Mouse (Mus musculus): ENCODE data around the gene Hyal3.
"Not testable (repeated sequence)": the region's sequence is repeated elsewhere in the genome, so short reads cannot be mapped to it uniquely, and the experiment has no call there.

Gene Hyal3

GRCm38 (mm10) chr9:107571534-107572326, 8.9 kb upstream of the Hyal3 start:
- in situ Hi-C loops (cut with MboI), result no loop called here

DNA sequence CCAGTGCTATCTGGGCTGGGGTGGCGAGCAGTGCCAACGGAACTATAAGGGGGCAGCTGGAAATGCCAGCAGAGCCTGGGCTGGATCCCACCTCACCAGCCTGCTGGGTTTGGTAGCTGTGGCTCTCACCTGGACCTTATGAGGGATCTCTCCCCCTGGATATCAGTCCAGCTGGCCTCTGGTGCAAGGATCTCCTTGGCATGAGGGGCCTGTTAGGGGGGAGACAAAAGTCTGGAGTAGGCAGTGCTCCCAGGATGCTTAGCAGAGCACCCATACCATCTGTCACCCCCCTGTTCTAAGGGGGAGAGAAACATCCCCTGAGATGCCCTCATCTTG, 8.3 kb upstream of the Hyal3 start:
- in situ Hi-C loops (cut with MboI), result no loop called here

DNA sequence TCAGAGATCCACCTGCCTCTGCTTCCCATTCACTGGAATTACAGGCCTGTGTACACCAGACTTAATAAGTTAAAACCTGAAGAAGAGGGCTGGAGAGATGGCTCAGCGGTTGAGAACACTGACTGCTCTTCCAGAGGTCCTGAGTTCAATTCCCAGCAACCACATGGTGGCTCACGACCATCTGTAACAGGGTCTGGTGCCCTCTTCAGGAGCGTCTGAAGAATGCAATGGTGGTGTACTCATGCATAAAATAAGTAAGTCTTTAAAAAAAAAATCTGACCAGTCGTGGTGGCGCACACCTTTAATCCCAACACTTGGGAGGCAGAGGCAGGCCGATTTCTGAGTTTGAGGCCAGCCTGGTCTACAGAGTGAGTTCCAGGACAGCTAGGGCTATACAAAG, 6.8 kb upstream of the Hyal3 start:
- in situ Hi-C loops (cut with MboI), result not testable (repeated sequence)

DNA sequence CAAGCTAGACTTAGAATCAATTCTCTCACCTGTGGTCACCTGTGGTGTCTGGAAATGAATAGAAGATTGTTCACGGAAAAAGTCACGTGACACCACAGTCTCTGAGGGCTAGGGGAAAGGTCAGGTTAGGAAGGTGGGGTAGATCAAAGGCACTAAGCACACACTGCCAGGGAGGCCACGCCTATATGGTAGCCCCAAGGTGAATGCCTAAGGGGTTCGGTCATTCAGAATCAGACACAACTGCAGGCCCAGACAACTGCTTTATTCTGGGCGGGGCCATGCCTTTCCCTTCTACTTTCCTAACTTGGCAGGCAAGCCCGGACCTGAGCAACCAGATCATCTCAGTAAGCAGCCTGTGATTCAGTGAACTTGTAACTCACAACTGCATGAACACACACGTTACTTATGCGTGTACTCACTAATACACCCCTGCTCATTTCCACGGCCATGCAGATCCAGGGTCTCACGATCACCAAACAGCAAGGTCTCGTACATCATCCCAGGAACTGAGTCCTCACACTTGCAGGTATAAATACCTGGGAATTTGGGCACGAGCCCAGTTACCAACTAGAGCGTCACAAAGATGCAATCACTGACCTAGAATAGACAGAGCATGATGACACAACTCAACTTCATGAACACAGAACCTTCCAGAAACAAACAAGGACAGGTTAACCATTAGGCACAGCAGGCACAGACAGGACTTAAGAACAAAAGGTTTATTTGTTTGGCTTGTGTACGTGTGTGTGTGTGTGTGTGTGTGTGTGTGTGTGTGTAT, 4.8 kb upstream of the Hyal3 start:
- in situ Hi-C loops (cut with MboI), result no loop called here

DNA sequence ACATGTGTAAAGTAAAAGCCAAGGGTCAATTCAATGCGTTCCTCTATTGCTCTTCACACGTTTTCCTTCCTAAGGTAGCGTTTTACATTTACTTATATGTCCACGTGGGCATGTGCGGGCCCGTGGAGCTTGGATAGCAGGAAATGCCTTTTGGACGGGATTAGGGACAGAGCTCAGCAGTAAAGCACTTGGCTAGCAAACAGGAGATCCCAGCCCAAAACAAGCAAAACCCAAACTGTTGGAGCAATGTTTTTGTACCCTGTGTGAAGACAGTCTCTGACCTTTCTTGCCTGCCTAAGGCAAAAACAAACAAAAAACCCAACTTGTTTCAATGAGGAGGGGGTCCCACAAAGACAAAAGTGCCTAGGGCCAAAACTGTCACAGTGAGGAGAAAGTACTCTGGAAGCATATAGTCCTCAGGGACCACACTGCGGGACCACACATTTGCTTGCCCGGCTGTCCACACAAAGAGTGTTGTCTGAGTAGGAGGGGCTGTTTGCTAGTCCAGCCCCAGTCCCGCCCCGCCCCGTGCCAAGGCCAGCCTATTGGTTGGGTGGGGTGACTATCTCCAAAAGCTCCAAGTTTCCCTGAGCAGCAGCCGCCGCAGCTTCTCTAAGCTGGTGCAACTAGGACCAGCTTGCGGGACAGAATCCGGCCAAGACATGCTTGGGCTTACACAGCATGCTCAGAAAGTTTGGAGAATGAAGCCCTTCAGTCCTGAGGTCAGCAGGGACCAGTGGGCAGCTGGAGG, 4.1 kb upstream of the Hyal3 start, which contains the start of gene Hyal1:
Gene Hyal1 (plus strand): TSS at position 571 of the 751 bp plus-strand sequence.
- in situ Hi-C loops (cut with MboI), result no loop called here

DNA sequence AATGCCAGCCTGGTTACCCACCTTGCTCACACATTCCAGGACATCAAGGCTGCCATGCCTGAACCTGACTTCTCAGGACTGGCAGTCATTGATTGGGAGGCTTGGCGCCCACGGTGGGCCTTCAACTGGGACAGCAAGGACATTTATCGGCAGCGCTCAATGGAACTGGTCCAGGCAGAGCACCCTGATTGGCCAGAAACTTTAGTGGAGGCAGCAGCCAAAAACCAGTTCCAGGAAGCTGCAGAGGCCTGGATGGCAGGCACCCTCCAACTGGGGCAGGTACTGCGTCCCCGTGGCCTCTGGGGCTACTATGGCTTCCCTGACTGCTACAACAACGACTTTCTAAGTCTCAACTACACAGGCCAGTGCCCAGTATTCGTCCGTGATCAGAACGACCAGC, 2.7 kb upstream of the Hyal3 start:
- in situ Hi-C loops (cut with MboI), result no loop called here

DNA sequence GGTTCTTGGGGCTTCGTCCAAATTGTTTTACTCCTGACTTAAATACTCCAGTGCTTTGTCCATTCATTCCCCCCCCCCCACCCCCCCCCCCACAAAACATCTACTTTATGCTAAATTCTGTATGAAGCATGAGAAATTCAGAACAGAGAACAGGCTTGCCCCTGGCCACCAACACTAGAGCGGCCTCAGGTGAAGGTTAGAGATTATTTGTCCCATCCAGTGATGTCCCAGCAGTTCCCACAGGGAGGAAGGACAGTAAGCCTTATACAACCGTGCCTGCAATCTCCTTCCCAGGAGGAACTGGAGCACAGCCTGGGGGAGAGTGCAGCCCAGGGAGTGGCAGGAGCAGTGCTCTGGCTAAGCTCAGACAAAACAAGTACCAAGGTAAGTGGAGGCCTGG, 2.0 kb upstream of the Hyal3 start, which contains the start of gene Naa80:
Gene Naa80 (plus strand): TSS at position 301 of the 400 bp plus-strand sequence.
- in situ Hi-C loops (cut with MboI), result no loop called here

- in situ Hi-C loops (cut with MboI), result no loop called here
Observed at GRCm38 (mm10) chr9:107579023-107579900, 1.4 kb upstream of the Hyal3 start.

- in situ Hi-C loops (cut with MboI), result no loop called here
Observed at GRCm38 (mm10) chr9:107581584-107581983, 966 bp downstream of the Hyal3 start.

GRCm38 (mm10) chr9:107582509-107583062, 2.0 kb downstream of the Hyal3 start:
- in situ Hi-C loops (cut with MboI), result no loop called here

GRCm38 (mm10) chr9:107583174-107583573, 2.6 kb downstream of the Hyal3 start:
- in situ Hi-C loops (cut with MboI), result no loop called here

- in situ Hi-C loops (cut with MboI), result no loop called here
Observed at GRCm38 (mm10) chr9:107586504-107586903, 5.9 kb downstream of the Hyal3 start.

- in situ Hi-C loops (cut with MboI), result no loop called here
Observed at GRCm38 (mm10) chr9:107586974-107587832, 6.6 kb downstream of the Hyal3 start, which contains the start of gene Ifrd2. Ifrd2 (plus strand) TSS chr9:107587642.

GRCm38 (mm10) chr9:107587833-107588639, 7.4 kb downstream of the Hyal3 start:
- in situ Hi-C loops (cut with MboI), result no loop called here

GRCm38 (mm10) chr9:107590058-107590772, 9.6 kb downstream of the Hyal3 start:
- in situ Hi-C loops (cut with MboI), result no loop called here

- in situ Hi-C loops (cut with MboI), result no loop called here
Observed at GRCm38 (mm10) chr9:107590773-107591060, 10.1 kb downstream of the Hyal3 start.

DNA sequence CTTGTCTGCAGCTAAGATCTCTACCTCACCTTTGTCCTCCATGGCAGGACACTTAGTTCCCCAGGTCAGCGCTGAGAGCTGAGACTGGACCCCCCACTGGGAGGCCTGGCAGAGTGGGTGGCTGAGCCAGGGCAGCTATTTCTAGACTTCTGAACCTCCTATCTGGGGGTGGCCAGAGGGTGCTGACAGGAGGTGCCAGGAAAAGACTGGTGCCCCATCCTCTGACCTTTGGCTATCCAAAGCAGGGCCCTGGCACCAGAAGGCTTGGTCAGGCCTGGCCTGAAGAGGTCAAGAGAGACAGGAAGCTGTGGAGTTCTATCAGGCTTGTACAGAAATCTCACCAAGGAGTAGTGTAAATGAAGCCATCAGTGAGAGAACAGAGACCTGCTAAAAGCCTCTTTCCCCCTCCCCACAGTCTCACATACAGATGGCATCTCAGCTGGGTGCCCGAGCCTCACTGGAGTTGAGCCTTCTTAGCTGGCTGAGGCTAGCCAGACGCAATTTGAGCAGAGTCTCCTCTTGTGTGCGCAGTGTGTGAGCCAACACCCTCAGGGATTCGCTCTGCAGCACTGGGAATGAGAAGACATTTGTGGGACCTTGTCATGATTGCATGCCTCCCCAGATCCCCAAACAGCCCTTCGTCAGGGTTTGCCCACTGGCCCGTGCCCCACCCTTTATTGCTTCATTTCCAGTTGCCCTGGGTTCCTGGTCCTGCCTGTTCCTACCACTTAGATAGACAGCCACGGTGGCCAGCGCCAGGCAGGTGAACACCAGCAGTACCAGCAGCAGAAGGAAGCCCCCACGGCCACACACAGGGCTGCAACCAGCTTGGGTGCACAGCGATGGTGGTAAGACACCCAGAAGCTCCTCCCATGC, 12.7 kb downstream of the Hyal3 start:
- in situ Hi-C loops (cut with MboI), result no loop called here
